Mouse (Mus musculus) adrenal gland, adult 8-10 months (tissue): ENCODE results near the gene Topaz1. TPM values are rescaled to one million over a fixed set of nuclear protein-coding genes. Genes with fewer than 3 reads are reported as not detected.

ENCODE experiments used
- DNase-seq: peaks from one replicate; pipeline ENCODE4 v3.0.0; 2022
- total RNA-seq, 4 experiments: library from RNA; stranded (reverse); gene quantifications; 2 replicates each; pipeline ENCODE4 v1.2.4; 2022

The Topaz1 gene
- total RNA-seq, result under 1 TPM in 2 of 4 experiments, not detected in 2; 0.06 to 0.59 TPM

DNA sequence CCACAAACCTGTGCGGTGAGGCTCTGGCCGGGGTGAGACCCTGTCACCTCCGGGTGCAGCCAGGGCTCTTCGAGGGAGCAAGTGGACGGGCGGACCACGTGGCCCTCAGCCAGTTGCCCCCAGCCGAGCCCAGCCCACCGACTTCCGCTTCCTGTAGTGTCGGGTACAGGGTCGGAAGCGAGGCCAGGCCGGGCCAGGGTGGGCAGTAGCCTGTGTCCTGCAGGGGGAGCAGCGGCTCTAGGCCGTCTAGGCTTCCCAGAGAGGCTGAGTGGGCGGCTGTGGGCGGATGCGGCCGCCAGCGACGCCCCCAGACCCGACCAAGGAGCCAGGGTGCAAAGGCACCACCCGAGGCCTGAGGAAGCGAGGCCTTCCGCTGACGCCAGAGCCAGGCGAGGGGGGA lies at the start of gene Topaz1:
Topaz1 (plus strand) TSS at position 287 of the 400 bp plus-strand sequence.
- DNase-seq, result no peak

- DNase-seq, result no peak
Observed at GRCm38 (mm10) chr9:122701817-122702216, 45.3 kb upstream of the Topaz1 start.

DNA sequence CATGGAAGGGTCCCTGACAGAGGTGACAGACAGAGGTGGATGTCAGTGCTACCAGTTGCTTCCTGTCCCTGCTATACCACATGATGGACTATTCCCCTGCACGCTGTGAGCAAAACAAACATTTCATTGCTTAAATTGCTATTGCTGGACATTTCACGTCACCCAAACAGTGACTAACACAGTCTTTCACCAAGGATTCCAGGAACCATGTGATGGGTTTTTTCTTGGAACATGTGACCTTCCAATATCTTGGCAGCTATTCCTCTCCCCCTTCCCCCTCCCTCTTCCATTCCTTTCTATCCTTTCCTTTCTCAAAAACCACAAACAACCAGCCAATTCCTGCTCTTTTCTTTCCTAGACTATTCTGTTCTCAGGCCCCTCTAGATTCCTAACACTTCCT lies 33.3 kb upstream of the Topaz1 start:
- peak; percentile 21 for DNase-seq

DNA sequence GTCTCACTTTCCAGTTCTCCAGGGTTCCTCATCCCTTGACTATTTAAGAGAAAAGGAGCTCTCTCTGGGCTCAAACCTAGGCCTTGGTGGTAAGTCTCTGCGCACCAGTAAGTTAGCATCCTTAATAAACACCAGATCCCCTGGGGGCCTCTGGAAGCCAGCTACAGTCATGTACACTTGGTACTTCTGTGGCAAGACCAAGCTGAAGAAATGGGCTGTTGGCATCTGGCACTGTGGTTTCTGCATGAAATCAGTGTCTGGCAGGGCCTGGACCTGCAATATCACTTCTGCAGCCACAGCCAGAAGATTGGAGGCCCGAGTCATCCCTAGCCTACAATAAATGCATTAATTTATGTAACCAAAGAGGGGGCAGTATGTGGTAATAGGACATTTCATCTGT lies 32.1 kb upstream of the Topaz1 start:
- peak; percentile 19 for DNase-seq

- no peak for DNase-seq
Observed at GRCm38 (mm10) chr9:122716131-122716921, 30.8 kb upstream of the Topaz1 start.

DNA sequence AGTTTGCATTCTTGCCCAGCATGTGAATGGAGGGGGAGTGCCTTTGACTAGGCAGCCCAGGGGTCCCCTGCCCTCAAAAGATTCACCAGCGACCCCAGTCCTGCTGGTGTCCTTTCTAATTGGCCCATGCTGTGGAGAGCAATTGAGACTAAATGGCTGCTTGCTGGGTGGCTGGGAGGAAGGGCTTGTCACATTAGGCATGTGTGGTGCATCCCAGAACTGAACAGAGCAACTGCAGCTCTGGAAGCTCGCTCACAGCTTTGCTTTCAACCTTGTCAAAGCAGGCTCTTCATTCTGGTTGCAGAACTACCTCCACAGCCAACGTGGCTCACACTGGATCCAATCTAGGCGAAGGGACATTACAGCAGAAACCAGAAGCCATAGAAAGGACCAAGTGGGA lies 24.9 kb upstream of the Topaz1 start:
- DNase-seq, result no peak

DNA sequence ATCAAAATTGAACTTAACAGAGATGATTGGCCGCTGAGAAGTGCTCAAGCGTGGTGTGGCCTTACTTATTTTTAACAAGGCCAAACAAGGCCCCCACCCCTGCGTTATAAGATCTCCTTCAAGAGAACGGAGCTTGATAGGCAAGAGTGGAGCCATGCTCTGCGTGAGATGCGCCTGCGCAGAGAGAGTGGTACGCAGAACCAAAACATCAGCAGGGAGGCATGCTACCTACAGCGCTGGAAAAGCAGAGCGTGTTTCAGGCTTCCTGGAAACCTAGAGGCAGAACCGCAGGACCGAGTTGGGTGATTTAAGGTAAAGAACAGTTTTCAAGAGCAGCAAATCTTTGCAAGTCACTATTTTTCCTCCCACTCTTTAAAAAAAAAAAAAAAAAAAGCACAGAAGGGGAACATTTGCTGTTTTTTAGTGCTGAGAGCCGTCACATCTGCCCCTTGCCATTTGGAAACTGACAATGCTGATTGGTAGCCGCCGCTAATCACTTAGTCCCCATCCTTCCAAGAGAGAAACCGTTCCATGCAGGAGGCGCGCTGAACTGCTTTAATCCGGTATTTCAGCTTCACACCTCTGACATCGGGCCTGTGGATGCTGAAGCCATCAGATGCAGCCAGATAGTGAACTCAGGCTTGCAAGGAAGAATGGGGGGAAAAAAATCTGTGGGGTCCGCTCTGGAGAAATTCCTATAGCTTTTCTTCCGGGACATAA lies 21.9 kb upstream of the Topaz1 start:
- no peak for DNase-seq

- peak; percentile 20 for DNase-seq
Observed at GRCm38 (mm10) chr9:122729500-122729899, 17.6 kb upstream of the Topaz1 start.

DNA sequence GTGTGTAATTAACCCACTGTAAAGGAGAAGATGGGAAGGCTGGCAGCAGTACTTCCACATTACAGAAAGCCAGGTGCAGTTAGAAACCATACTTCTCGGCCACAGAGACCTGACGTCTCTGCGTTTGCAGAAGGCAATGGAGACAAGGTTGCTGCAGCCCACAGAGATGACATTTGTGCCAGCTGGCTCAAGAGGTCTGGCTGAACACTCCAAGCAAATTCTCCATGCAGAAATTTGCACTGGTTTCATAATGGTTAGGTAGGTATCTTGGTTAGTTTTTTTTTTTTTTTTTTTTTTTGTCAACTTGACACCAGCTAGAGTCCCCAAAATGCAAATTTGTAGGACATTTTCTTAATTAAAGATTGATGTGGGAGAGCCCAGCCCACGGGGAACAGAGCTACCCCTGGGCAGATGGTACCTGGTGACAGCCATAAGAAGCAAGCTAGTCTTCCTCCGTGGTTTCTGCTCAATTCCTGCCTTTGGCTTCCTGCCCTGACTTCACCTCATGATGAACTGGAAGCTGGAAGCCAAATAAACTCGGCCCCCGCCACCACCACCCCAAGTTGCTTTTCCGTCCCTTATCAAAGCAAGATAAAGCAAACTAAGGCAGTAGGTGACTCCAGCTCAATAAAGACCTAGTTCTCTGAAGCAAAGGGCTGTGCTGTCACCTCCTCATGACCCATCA lies 14.9 kb upstream of the Topaz1 start:
- no peak for DNase-seq

DNA sequence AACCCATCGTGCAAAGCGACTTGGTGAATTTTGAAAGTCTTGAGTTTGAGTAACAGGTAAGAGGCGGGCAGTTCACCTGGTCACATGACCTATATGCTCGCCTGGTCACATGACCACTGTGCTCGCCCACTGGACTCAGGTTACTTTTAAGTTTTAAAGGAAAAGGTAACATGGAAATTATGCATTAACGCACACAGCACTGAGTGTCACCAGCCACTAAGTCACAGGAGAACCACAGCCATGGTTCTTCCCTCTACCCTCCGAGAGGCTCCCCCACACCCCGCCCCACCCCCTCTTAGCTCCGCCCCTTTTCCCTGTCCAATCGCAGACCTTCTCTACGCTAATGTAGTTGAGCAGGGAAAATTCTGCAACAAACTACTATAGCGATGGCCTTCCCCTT lies 13.9 kb upstream of the Topaz1 start:
- DNase-seq, result no peak

GRCm38 (mm10) chr9:122734934-122735333 lies 12.2 kb upstream of the Topaz1 start:
- DNase-seq, result no peak

- DNase-seq, result no peak
Observed at GRCm38 (mm10) chr9:122736001-122736400, 11.1 kb upstream of the Topaz1 start.

GRCm38 (mm10) chr9:122736742-122737141 lies 10.4 kb upstream of the Topaz1 start:
- peak; percentile 23 for DNase-seq

DNA sequence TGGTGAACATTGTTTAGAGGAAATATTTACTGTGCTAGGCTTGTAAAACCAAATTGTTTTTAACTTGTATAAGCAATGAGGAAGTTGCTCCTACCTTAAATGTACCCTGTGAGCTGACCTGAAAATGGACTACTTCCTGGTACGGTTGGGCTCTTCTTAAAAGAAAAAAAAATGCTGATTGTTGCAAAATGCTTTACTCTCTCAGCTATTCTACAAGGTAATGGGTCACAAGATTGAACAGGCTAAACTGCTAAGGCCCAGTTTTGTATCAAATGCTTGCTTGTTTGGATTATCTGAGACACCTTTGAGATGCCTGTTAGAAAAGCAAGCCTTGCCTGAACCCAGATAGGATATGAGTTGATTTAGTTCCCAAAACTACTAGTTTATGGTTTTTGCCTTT lies 1.3 kb upstream of the Topaz1 start:
- DNase-seq, result no peak

- no peak for DNase-seq
Observed at GRCm38 (mm10) chr9:122757614-122758013, 10.5 kb downstream of the Topaz1 start.

DNA sequence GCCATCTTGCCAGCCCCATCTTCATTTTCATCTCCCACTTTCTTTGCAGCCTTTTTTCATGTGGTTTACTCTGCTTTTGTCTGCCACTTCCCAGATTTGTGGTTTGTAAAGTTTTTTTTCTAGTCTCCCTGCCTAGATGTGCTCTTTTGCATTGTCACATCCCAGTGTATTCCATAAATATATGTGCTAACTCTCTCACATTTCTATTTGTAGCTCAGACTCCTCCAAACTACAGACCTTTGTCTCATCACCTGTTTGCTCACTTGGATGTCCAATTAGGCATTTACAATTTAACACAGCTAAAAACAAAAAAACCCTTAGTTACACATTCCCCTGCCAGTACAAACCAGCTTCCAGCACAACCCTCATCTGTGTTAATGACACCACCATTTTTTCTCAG lies 13.0 kb downstream of the Topaz1 start:
- DNase-seq, result no peak

- DNase-seq, result no peak
Observed at GRCm38 (mm10) chr9:122785231-122785630, 38.1 kb downstream of the Topaz1 start.

GRCm38 (mm10) chr9:122786534-122786933 lies 39.4 kb downstream of the Topaz1 start:
- no peak for DNase-seq

DNA sequence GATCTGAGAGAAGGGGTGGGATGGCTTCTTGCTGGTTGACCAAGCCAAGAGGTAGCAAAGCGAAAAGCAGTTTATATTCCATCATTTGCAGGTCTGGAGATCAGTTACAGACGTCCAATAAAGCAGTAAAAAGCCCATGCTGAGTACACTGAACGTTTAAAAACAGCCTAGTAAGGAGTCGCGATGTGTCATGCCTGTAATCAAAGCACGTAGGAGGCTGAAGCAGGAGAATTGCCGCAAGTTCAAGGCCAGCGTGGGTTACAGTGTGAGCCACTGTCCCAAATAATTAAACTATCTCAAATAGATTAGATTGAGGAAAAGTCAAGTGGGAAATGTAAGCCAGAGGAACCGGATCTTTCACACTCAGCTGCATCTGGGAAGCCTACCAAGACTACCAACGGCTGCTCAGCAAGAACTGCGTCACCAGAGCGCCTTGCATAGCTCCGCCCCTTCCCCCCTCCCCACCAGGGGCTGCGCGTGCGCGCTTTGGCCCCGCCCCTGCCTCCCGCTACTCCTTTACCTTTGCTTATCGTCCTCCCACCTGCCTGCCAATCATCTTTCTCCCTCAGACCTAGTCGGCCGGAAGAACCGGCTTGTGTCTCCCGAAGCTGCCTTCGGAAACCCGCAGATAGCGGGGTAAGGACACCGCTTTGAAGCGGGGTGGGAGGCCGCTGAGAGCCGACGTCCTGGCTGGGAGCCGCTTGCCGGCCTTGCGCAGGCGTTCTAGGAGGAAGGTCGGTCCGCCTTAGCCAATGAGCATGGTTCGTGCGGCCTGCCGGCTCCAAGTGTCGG lies 58.1 kb downstream of the Topaz1 start, which contains the start of gene Tcaim:
Tcaim (plus strand) TSS at position 487 of the 792 bp plus-strand sequence.
- peak; percentile 88 for DNase-seq

DNA sequence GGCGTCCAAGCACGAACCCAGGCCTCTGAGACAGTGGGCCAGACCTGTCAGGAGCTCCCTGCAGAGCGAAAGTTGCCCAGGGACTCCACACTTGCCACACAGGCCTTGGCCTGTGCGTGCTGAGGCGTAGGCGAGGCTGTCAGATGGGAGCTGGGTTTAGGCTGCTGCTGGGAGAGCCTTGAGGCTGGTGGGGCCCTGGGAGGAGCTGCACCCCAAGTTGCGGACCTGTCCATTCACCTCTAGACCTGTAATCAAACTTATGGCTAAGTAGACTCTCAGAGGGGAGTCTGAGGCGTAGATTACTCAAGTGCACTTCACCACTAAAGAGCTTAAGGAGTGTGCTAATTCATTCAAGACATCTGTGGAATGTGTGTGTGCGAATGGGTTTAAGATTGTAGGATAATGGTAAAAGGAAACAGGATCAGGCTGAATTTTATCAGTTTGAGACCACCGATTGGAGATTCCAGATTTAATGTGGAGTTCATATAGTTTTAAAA lies 58.7 kb downstream of the Topaz1 start:
- DNase-seq, result no peak

DNA sequence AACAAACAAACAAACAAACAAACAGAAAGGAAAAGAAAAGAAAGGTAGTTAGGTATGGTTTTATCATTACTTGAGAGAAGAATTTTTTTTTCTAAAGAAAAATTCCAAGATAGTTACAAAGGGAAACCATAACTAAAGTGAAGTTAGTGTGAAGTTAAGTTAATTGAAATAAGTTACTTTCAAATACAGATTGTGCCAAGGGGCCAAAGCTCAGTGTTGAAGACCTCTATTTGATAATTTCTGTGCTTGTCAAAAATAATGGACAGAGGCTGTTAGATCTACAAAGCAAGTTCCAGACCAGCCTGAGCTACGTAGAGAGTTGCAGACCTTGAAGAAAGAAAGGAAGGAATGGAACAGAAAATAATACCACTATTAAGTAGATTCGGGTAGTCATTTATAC lies 60.0 kb downstream of the Topaz1 start:
- DNase-seq, result no peak

GRCm38 (mm10) chr9:122810212-122810611 lies 63.1 kb downstream of the Topaz1 start:
- DNase-seq, result no peak
